Mouse (Mus musculus) G1E (cell line): ENCODE measurements around the gene Tet1.

ENCODE experiments used
- CTCF ChIP-seq: IDR thresholded peaks from 2 replicates; pipeline ENCODE4 v1.5.1; 2012; ENCODE audit warnings: low read depth, low read length, inconsistent platforms, mixed read lengths
- GATA2 ChIP-seq: IDR thresholded peaks from 2 replicates; pipeline ENCODE4 v1.6.1; 2012; ENCODE audit warnings: low read depth, low read length, inconsistent platforms, borderline replicate concordance
- TAL1 ChIP-seq: conservative IDR thresholded peaks from 2 replicates; pipeline ENCODE4 v1.6.1; 2012; ENCODE audit warnings: low read depth, low read length, inconsistent platforms, mixed read lengths

DNA sequence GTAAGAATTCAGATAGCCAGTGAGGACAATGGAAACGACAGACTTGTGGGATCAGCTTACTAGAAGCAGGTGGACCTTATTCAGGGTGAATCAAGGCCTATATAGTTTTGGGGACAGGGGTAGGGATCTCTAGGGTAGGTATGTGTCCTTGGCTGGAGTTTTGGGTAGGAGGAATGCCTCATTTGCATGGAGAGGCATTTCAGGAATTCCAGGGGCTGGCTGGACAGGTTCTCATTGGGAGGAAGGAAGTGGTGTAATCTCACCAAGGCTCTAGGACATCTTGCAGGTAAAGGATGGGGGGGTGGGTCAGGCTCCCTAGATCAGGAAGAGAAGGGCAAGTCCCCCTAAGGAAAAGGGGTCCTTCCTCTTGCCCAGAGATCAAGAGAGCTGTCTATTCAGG lies 6.0 kb downstream of the Tet1 start:
- TF ChIP-seq GATA2, result no peak
- no peak for TF ChIP-seq CTCF
- no peak for TF ChIP-seq TAL1
